Mouse (Mus musculus) myocyte (in vitro differentiated cells): ENCODE data around the gene Wdfy1. TPM values are rescaled to one million over a fixed set of nuclear protein-coding genes. Genes with fewer than 3 reads are reported as not detected.

Experiments
- H3K27me3 ChIP-seq: one replicate; pipeline ENCODE4 v1.6.1; 2011; ENCODE audit not compliant: control insufficient read depth, insufficient read depth, insufficient read length
- H3K36me3 ChIP-seq: one replicate; pipeline ENCODE4 v1.6.1; 2011; ENCODE audit not compliant: control insufficient read depth, insufficient read depth
- H3K4me2 ChIP-seq: one replicate; pipeline ENCODE4 v1.6.1; 2011; ENCODE audit warnings: low read depth, control low read depth
- H3K4me3 ChIP-seq: one replicate; pipeline ENCODE4 v1.5.1; 2011; ENCODE audit warnings: mild to moderate bottlenecking, control low read depth, moderate library complexity
- H3K79me2 ChIP-seq: one replicate; pipeline ENCODE4 v1.6.1; 2011; ENCODE audit not compliant: control insufficient read depth, insufficient read depth
- H3ac ChIP-seq: one replicate; pipeline ENCODE4 v1.6.1; 2011; ENCODE audit not compliant: control insufficient read depth, insufficient read length
- CEBPB ChIP-seq: IDR thresholded peaks from 2 replicates; pipeline ENCODE4 v1.6.1; 2011; ENCODE audit warnings: mild to moderate bottlenecking, moderate library complexity; ENCODE audit not compliant: poor library complexity, insufficient read depth, severe bottlenecking
- E2F4 ChIP-seq: IDR thresholded peaks from one replicate; pipeline ENCODE4 v1.6.1; 2011; ENCODE audit warnings: mild to moderate bottlenecking, control low read depth, moderate library complexity; ENCODE audit not compliant: insufficient read depth
- MAX ChIP-seq: IDR thresholded peaks from one replicate; pipeline ENCODE4 v1.6.1; 2011; ENCODE audit warnings: low read depth, mild to moderate bottlenecking, control low read depth
- MYOD1 ChIP-seq, 3 experiments: IDR thresholded peaks; one replicate each; pipeline ENCODE4 v1.6.1; 2011; ENCODE audit warnings: control low read depth in 2 of 3, low read depth in 2 of 3, mild to moderate bottlenecking in 2 of 3, moderate library complexity in 1 of 3; ENCODE audit not compliant: insufficient read length in 2 of 3, control insufficient read depth in 1 of 3
- MYOG ChIP-seq, 3 experiments: IDR thresholded peaks; one replicate each; pipeline ENCODE4 v1.6.1; 2011; ENCODE audit warnings: control low read depth in 2 of 3, low read depth in 2 of 3, mild to moderate bottlenecking in 2 of 3; ENCODE audit not compliant: insufficient read length in 2 of 3, control insufficient read depth in 1 of 3, insufficient read depth in 1 of 3
- POLR2A ChIP-seq: IDR thresholded peaks from one replicate; pipeline ENCODE4 v1.6.1; 2011; ENCODE audit warnings: low read depth, mild to moderate bottlenecking, control low read depth, moderate library complexity; ENCODE audit not compliant: insufficient read length
- POLR2AphosphoS2 ChIP-seq: IDR thresholded peaks from one replicate; pipeline ENCODE4 v1.6.1; 2011; ENCODE audit warnings: low read depth, control low read depth; ENCODE audit not compliant: insufficient read length
- REST ChIP-seq: IDR thresholded peaks from one replicate; pipeline ENCODE4 v1.6.1; 2011; ENCODE audit warnings: mild to moderate bottlenecking, control low read depth, moderate library complexity; ENCODE audit not compliant: insufficient read depth, insufficient read length
- SRF ChIP-seq: IDR thresholded peaks from one replicate; pipeline ENCODE4 v1.6.1; 2011; ENCODE audit warnings: low read depth; ENCODE audit not compliant: control insufficient read depth, insufficient read length
- TCF12 ChIP-seq: IDR thresholded peaks from one replicate; pipeline ENCODE4 v1.6.1; 2011; ENCODE audit warnings: mild to moderate bottlenecking, control low read depth; ENCODE audit not compliant: poor library complexity, insufficient read depth, severe bottlenecking
- TCF3 ChIP-seq: IDR thresholded peaks from one replicate; pipeline ENCODE4 v1.6.1; 2011; ENCODE audit warnings: low read depth, control low read depth; ENCODE audit not compliant: insufficient read length
- USF1 ChIP-seq: IDR thresholded peaks from one replicate; pipeline ENCODE4 v1.6.1; 2011; ENCODE audit warnings: low read depth, mild to moderate bottlenecking, control low read depth, moderate library complexity
- polyA plus RNA-seq: library from polyadenylated mRNA; unstranded; fragments of >200 nt; fragmentation: generic; extraction: Trizol; gene quantifications from one replicate; pipeline ENCODE4 v1.2.1, GENCODE M21; 2012; ENCODE audit warnings: missing spikeins

The Wdfy1 gene
- polyA plus RNA-seq, 1 experiment, result 28.6 TPM

GRCm38 (mm10) chr1:79755376-79755775 lies 20.6 kb downstream of the Wdfy1 start:
- Histone ChIP-seq H3K4me3 (no peak overlapping the region), H3K36me3 (peaks cover 4% of the 10 kb centered on the region)
- no peak for TF ChIP-seq REST

GRCm38 (mm10) chr1:79754936-79755335 lies 21.0 kb downstream of the Wdfy1 start:
- Histone ChIP-seq H3K27me3 (no peaks in the 10 kb centered on the region), H3K36me3 (peaks cover 6% of the 10 kb centered on the region), H3K4me2 (peak overlapping the region; percentile 6), H3K79me2 (peaks cover 69% of the 10 kb centered on the region), H3K4me3 (no peak overlapping the region), H3ac (no peak overlapping the region)
- TF ChIP-seq MYOD1 (IDR thresholded peaks at IDR 0.05; ENCODE audit: control insufficient read depth in 1 of 3, insufficient read length in 2 of 3, low read depth in 2 of 3), result no peak
- TF ChIP-seq REST, result no peak
- TF ChIP-seq TCF12, result no peak
- no peak for TF ChIP-seq SRF
- TF ChIP-seq E2F4, result no peak
- no peak for TF ChIP-seq USF1
- no peak for TF ChIP-seq MYOG (IDR thresholded peaks at IDR 0.05; ENCODE audit: control insufficient read depth in 1 of 3, insufficient read depth in 1 of 3, insufficient read length in 2 of 3, low read depth in 2 of 3)
- no peak for TF ChIP-seq POLR2AphosphoS2
- no peak for TF ChIP-seq MAX
- TF ChIP-seq POLR2A, result no peak
- no peak for TF ChIP-seq CEBPB
- no peak for TF ChIP-seq TCF3

More at GRCm38 (mm10) chr1:79755376-79755775, 20.6 kb downstream of the Wdfy1 start:
- no peak overlapping the region for H3ac ChIP-seq
- H3K4me2 ChIP-seq, result peak overlapping the region; percentile 6
- peaks cover 74% of the 10 kb centered on the region for H3K79me2 ChIP-seq
- H3K27me3 ChIP-seq, result no peaks in the 10 kb centered on the region

- no peak for TF ChIP-seq POLR2AphosphoS2
- TF ChIP-seq MYOD1 (IDR thresholded peaks at IDR 0.05; ENCODE audit: control insufficient read depth in 1 of 3, insufficient read length in 2 of 3, low read depth in 2 of 3), result peak in 1 of 3 experiments; percentile 11
- Histone ChIP-seq H3K36me3 (peaks cover 6% of the 10 kb centered on the region), H3K27me3 (no peaks in the 10 kb centered on the region), H3K79me2 (peaks cover 73% of the 10 kb centered on the region), H3K4me3 (no peak overlapping the region), H3K4me2 (no peak overlapping the region), H3ac (no peak overlapping the region)
Observed at GRCm38 (mm10) chr1:79753456-79753855, 22.5 kb downstream of the Wdfy1 start.

GRCm38 (mm10) chr1:79752714-79753340 lies 23.1 kb downstream of the Wdfy1 start:
- H3K27me3 ChIP-seq, result no peaks in the 10 kb centered on the region
- H3K36me3 ChIP-seq, result peaks cover 6% of the 10 kb centered on the region
- H3K4me2 ChIP-seq, result no peak overlapping the region
- H3K4me3 ChIP-seq, result no peak overlapping the region
- peaks cover 72% of the 10 kb centered on the region for H3K79me2 ChIP-seq
- H3ac ChIP-seq, result no peak overlapping the region
- no peak for TF ChIP-seq POLR2AphosphoS2
- TF ChIP-seq USF1, result no peak
- TF ChIP-seq CEBPB, result no peak
- TF ChIP-seq MYOD1 (IDR thresholded peaks at IDR 0.05; ENCODE audit: control insufficient read depth in 1 of 3, insufficient read length in 2 of 3, low read depth in 2 of 3), result no peak
- no peak for TF ChIP-seq MAX
- no peak for TF ChIP-seq REST
- no peak for TF ChIP-seq SRF
- TF ChIP-seq TCF12, result no peak
- no peak for TF ChIP-seq POLR2A
- TF ChIP-seq MYOG (IDR thresholded peaks at IDR 0.05; ENCODE audit: control insufficient read depth in 1 of 3, insufficient read depth in 1 of 3, insufficient read length in 2 of 3, low read depth in 2 of 3), result no peak

GRCm38 (mm10) chr1:79752015-79752695 lies 23.8 kb downstream of the Wdfy1 start:
- Histone ChIP-seq H3K4me3 (no peak overlapping the region), H3K36me3 (peaks cover 6% of the 10 kb centered on the region), H3ac (no peak overlapping the region), H3K27me3 (no peaks in the 10 kb centered on the region), H3K79me2 (peaks cover 72% of the 10 kb centered on the region), H3K4me2 (no peak overlapping the region)
- TF ChIP-seq CEBPB (no peak), USF1 (no peak), MYOG (IDR thresholded peaks at IDR 0.05; ENCODE audit: control insufficient read depth in 1 of 3, insufficient read depth in 1 of 3, insufficient read length in 2 of 3, low read depth in 2 of 3) (no peak), TCF3 (no peak), SRF (no peak), MYOD1 (IDR thresholded peaks at IDR 0.05; ENCODE audit: control insufficient read depth in 1 of 3, insufficient read length in 2 of 3, low read depth in 2 of 3) (no peak), REST (no peak), TCF12 (no peak), E2F4 (no peak), POLR2A (no peak), MAX (no peak)
